Mouse (Mus musculus) frontal cortex, postnatal 36 days (tissue): ENCODE results near the gene Pnpla3.
A peak's percentile ranks its signal among the peaks of the same experiment; 100 is the strongest.

Source experiments
- DNase-seq, 2 experiments: peaks; one replicate each; pipeline ENCODE4 v3.0.0; 2022; ENCODE audit warnings: low spot score in 2 of 2

The Pnpla3 gene

DNA sequence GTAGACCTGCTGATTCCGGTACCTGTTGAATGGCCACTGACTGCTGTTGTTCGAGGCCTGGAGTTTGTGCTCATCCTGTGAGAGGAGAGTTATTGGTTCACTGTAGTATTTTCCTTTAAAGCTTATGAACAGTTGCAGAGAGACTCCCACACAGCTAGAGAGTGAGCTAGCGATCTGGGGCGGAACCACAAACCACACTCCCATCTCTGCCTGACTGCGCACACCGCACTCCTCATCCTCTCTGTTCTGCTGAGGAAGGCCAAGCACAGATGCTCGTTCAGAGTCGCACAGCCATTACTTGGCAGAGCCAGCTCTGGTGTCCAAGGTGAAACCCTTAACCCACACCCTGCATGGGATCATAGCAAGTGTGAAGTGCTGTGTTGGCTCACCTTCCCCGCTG, 11.1 kb downstream of the Pnpla3 start:
- no peak for DNase-seq

GRCm38 (mm10) chr15:84182000-84182399, 14.4 kb downstream of the Pnpla3 start:
- no peak for DNase-seq

- no peak for DNase-seq
These were observed 16.3 kb downstream of the Pnpla3 start for GRCm38 (mm10) chr15:84183967-84184366.

GRCm38 (mm10) chr15:84186196-84186595, 18.6 kb downstream of the Pnpla3 start:
- DNase-seq: no peak

DNA sequence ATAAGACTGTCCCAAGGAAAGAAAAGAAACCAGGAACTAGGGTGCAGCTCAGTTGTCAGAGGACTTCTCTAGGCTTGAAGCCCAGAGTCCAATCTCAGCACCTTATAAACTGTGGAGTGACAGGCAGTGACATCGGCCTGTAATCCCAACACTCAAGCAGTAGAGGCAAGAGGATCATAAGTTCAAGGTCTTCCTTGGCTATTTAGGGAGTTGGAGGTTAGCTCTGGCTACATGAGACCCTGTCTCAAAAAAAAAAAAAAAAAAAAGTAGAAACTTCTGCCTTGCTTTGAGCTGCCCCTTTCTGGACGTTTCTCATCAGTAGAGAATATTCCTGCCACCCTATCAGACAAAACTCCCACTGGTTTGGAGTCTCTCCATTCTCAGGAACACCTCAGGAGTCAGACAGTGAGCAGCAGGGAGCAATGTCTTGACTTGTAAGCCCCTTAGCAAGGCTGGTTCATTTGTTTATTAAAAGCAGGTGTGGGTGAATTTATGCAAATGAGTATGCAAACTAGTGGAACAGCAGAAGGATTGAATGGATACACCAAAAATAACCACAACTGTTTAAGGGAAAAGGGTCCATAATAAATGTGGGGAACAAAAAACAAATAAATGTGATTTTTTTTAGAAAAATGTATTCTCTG, 21.4 kb downstream of the Pnpla3 start:
- no peak for DNase-seq

DNA sequence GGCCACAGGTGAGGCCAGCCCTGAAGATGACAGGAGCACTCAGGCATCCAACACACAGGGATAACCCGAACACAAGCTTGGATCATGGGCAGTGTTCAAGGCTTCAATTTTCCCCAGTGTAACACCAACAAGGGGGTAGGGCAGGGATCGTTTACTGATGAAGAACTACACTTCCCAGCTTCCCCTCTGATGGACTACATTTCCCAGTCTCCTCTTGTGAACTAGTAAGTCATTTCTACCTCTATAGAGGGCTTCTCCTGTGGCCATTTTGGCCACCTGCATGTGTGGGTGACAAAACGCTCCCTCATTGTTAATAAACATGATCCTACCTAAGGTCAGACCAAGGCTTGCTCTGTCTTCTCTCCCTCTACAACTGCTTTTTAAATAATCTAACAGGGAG, 22.2 kb downstream of the Pnpla3 start:
- no peak for DNase-seq

DNA sequence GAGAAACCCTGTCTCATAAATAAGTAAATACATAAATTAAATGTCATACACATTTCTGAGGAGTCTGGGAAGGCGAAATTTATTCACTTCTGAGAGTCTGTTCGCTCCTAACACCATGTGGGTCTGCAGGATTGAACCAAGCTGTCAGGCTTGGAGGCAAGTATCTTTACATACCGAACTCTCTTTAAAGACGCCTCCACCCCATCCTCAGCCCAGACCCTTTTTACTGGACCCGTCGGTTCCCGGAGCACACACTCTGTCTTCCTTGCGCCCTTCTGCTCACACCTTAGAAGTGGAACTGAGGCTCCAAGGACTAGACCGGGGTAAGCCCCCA, 24.1 kb downstream of the Pnpla3 start:
- no peak for DNase-seq

DNA sequence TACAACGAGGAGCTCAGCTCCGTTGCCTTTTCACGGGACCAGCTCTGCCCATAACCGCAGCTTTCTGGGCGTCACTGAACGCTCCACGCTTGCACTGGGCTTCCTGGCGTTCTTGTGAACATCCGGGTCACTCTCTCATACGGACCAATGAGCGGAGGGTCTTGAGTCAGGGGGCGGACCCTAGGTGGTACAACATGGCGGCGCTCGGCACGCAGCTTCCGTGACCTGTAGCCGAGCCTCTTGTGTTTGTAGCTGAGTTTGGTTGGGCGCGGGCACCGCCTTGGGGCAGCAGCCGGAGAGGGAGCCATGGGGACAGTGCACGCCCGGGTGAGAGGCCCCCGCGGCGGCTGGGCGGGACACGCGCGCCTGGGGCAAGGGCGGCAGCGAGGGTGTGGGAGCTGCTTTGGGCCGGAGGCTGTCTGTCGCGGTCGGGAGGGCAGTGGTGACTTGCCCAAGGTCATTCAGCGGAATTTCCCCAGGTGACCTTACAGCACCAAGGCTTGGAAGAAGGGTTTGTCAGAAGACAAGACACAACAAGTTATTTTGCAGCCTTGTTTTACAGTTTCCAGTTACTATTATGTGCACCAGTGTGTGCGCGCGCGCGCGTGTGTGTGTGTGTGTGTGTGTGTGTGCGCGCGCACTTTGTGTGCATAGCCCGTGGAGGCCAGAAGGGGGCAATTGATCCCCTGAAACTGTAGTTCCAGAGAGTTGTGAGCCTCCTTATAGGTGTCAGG, 24.6 kb downstream of the Pnpla3 start, which contains the start of gene Samm50:
Gene Samm50 (plus strand): TSS at position 184 of the 734 bp plus-strand sequence.
- DNase-seq: peak; percentile 92 to 95

DNA sequence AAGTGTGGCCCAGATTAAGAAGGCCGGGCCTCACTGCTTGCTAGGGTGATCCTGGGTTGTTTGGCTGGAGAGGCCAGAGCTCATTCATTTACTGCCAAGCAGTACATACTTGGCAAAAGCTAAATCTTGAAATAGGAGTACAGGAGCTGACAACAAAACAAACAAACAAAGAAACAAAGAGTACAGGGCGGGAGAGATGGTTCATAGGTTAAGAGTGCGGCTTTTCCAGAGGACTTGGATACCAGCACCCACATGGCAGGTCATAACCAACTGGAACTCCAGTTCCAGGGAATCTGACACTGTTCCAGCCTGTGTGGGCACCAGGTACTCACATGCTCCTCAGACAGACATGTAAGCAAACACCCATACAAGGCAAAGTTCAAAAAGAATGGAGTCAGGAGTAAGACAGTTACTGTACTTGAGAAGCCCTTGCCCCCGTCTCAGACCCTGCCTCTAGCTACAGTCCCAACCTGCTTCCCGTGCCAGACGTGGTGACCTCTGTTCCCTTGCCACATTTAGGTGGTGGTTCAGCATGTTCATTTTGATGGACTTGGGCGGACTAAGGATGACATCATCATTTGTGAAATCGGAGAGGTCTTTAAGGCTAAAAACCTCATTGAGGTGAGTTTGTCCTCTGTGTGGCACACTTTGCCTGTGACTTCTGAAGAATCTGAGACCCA, 29.0 kb downstream of the Pnpla3 start:
- no peak for DNase-seq

- no peak for DNase-seq
These were observed 39.7 kb downstream of the Pnpla3 start for GRCm38 (mm10) chr15:84207327-84207726.

GRCm38 (mm10) chr15:84209517-84210412, 42.1 kb downstream of the Pnpla3 start:
- no peak for DNase-seq

DNA sequence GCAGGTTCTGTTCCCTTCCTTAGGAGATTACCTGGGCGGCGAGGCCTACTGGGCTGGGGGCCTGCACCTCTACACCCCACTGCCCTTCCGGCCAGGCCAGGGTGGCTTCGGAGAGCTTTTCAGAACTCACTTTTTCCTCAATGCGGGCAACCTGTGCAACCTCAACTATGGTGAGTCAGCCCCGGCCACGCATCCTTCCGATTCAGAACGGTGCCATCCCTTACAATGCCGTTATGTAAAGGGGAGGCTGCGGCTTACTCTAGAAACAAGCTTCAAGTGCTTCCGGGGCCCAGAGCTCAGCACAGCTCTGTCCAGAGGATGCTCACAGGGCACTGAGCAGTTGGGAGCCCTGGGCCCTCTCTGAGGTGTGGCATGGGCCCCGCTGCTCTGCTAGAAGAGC, 42.8 kb downstream of the Pnpla3 start:
- DNase-seq: no peak

- DNase-seq: no peak
These were observed 43.3 kb downstream of the Pnpla3 start for GRCm38 (mm10) chr15:84210941-84211340.

DNA sequence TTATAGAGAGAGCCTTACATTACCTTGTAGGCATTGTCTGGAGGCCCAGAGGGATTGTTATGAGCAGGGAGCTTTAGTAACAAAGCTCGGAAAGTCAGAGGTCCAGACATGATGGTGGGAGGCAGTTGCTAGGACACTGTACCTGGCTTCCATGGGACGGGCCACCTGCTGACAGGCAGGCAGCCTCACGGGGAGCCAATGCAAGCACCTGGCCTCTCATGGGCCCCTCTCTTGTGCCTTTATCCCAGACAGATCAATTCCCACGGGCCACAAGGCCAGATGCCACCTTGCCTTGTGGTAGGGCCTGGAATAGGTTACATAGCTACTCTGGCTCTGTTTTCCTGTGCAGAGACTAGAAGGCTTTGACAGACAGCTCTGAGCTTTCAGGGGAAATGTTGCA, 43.9 kb downstream of the Pnpla3 start:
- no peak for DNase-seq

GRCm38 (mm10) chr15:84212031-84212755, 44.6 kb downstream of the Pnpla3 start:
- DNase-seq: peak; percentile 88 to 90

DNA sequence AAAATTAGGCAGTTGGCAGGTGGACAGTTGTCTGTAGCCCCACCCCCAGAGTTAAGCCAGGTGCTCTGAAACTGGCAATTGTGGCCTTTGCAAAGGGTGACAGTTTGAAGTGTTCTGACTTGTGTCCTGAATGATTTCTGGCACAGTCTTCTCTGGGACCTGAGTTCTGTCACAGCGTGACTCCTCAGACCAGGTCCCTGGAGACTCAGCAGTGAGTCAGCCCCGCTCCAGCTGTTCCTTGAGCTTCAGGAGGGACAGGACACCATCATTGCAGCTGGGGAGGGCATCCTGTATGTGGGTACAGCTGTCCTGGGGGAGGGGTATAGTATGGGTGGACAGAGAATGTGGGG, 45.1 kb downstream of the Pnpla3 start:
- DNase-seq: no peak

DNA sequence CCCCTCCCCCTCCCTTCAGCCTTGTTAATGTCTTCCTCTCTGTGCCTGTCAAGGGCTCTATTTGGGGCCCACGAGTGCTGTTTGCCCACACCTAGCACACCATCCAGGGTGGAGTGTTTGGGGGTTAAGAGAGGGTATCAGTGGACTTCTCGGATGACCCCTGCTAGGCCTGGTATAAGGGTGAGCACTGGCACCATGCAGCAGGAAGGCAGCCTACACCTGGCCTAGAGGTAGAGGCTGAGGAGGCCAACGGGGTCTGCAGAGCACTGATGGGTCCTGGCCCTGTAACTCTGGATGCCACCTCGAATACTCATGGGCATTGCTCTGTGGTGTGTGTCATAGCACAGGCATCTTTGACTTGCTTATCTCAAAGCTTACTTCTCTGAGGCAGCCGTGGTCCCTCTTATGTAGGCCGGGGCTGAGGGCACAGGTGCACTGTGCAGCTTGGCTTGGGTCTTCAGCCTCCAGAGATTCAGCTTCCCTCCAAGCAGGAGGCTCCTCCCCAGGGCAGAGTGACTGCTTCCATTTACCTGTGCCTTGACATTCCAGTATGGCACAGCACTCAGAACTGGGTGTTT, 45.6 kb downstream of the Pnpla3 start:
- no peak for DNase-seq

DNA sequence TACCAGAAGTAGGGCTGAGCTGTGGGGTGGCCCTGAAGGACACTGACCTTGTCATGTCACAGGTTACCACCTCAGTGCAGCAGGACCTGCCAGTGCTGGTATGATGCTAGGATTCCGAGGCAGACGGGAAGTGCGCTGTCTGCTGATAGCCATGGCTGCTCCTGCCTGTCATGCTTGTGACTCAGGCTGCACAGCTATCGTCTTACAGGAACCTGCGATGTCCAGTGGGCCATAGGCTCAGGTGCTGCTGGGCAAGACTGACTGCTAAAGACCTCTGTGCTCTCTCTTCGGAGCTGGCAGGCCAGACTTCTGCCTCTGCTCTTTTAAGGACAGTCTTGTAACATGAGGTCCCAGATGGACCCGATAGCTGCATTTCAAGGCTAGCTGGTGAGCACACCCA, 46.8 kb downstream of the Pnpla3 start:
- DNase-seq: no peak

DNA sequence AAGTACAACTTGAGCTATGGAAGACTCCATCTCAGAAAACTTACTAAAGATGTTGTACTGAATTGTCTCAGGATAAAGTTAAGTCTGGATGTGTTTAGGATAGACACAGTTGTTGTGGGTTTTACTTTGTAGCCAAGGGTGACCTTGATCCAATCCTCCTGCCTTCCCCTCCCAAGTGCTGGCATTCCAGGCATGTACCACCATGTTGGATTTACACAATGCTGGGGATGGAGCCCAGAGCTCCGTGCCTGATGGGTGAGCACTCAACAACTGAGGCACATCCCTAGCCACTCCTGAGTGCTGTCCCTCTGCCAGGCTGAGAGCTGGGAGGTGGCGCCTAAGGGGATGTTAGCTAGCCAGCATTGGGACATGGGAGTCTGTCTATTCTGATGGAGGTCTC, 47.6 kb downstream of the Pnpla3 start:
- no peak for DNase-seq

DNA sequence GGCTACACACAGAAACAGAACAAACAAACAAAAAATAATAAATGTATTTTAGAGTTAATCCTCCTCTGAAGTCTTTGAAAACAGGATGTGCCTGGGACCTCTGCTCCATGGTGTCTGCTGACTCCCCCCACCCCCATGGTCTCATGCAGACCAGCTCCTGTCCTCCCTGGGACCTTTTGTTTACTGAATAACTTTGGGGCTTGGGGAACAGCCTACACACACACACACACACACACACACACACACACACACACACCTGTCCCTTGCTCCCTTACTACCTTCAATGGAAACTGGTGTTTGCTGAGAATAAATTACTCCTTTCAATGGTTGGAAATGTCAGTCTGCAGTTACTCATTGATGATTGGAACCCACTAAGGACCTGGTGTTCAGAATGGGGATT, 48.4 kb downstream of the Pnpla3 start:
- DNase-seq: no peak

DNA sequence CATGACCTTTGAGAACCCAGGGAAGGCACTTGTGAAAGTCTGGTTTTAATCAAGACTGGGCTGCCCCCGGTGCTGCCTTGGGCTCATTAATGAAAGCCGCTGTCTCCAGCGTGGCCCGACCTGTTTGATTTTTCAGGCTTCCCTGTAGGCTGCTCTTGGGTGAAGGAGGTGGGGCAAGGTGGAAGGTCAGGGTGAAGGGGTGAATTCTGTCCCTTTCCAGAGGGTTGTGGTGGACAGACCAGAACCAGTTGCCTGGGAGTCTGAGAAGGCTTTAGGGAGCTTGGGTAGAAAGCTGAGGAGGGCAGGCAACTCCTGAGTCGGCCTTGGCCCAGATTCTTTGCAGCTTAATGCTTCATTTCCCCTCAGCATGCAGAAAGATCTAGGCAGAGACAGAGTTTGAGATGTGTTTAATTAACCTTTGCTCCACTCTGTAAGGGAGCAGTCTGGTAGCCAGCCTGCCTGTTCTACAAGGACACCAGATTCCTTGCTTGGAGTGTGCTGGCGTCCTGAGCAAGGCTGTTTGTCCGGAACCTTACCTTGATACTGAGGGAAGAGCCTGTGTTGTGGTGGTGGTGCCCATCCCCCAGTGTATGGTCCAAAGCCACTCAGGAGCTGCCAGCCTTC, 48.9 kb downstream of the Pnpla3 start:
- no peak for DNase-seq
